Mouse (Mus musculus): Measurements from ENCODE around the gene Fam193b.

DNA sequence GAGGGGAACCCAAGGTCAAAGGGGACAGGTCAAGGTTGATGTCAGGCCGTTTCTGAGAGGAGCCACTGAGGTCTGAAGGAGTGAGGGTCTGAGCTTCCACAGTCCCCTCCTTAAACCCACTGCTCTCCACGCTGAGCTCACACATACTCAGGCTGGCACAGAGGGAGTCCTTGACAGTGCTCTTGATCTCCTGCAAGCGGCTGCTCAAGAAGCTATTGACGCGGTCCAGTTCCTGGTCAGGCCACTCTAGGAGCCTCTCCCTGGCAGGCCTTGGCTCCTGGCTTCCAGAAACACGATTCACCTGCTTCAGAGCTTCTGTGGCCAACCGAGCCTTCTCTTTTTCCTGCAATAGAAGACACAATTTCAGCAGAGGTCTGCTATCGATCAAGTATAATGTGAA, 27.5 kb downstream of the Fam193b start:
- TF ChIP-seq CTCF (IDR thresholded peaks at IDR 0.05) (no peak), EP300 (IDR thresholded peaks at IDR 0.05) (no peak)
